Mouse (Mus musculus) brain, adult 2 months (tissue): Measurements from ENCODE around the gene Nacc1.
A peak's percentile ranks its signal among the peaks of the same experiment; 100 is the strongest.
"Not testable (repeated sequence)": the region's sequence is repeated elsewhere in the genome, so short reads cannot be mapped to it uniquely, and the experiment has no call there.

Experiments used
- DNase-seq: peaks from one replicate; pipeline ENCODE4 v3.0.0; 2011; ENCODE audit warnings: low read depth, low spot score

Gene Nacc1

GRCm38 (mm10) chr8:84699861-84700322, 12.2 kb upstream of the Nacc1 start:
- peak; percentile 84 for DNase-seq

- DNase-seq: peak; percentile 61
Observed at GRCm38 (mm10) chr8:84698929-84699401, 11.3 kb upstream of the Nacc1 start.

- no peak for DNase-seq
Observed at GRCm38 (mm10) chr8:84698288-84698687, 10.6 kb upstream of the Nacc1 start.

GRCm38 (mm10) chr8:84697166-84698130, 9.8 kb upstream of the Nacc1 start:
- DNase-seq: peak; percentile 74

- no peak for DNase-seq
Observed at GRCm38 (mm10) chr8:84695140-84695539, 7.5 kb upstream of the Nacc1 start.

GRCm38 (mm10) chr8:84693332-84693731, 5.7 kb upstream of the Nacc1 start:
- no peak for DNase-seq

- peak; percentile 97 for DNase-seq
Observed at GRCm38 (mm10) chr8:84689091-84689915, 1.6 kb upstream of the Nacc1 start.

GRCm38 (mm10) chr8:84687003-84687704, 508 bp downstream of the Nacc1 start:
- DNase-seq: peak; percentile 55

- peak; percentile 60 for DNase-seq
Observed at GRCm38 (mm10) chr8:84686191-84687002, 1.3 kb downstream of the Nacc1 start, which contains the start of gene Trmt1. TSS of gene Trmt1 (plus strand) at chr8:84686307.

GRCm38 (mm10) chr8:84684537-84684936, 3.1 kb downstream of the Nacc1 start:
- no peak for DNase-seq

GRCm38 (mm10) chr8:84682257-84682656, 5.4 kb downstream of the Nacc1 start:
- no peak for DNase-seq

GRCm38 (mm10) chr8:84681476-84681875, 6.2 kb downstream of the Nacc1 start:
- DNase-seq: no peak

GRCm38 (mm10) chr8:84677305-84677704, 10.4 kb downstream of the Nacc1 start:
- DNase-seq: no peak

- not testable (repeated sequence) for DNase-seq
Observed at GRCm38 (mm10) chr8:84670295-84671006, 17.2 kb downstream of the Nacc1 start.

GRCm38 (mm10) chr8:84668731-84669485, 18.8 kb downstream of the Nacc1 start:
- no peak for DNase-seq

- no peak for DNase-seq
Observed at GRCm38 (mm10) chr8:84668081-84668480, 19.6 kb downstream of the Nacc1 start.

GRCm38 (mm10) chr8:84665385-84665893, 22.2 kb downstream of the Nacc1 start:
- DNase-seq: peak; percentile 42

- DNase-seq: peak; percentile 96
Observed at GRCm38 (mm10) chr8:84664566-84665384, 22.9 kb downstream of the Nacc1 start.
